Mouse (Mus musculus) monocyte, adult 2 months (primary cell): ENCODE data around the gene Hrct1.

Source experiments
- DNase-seq, 2 experiments: peaks; one replicate each; pipeline ENCODE4 v3.0.0; 2022; ENCODE audit warnings: low spot score in 2 of 2, low read depth in 1 of 2

Gene Hrct1

GRCm38 (mm10) chr4:43726995-43727394 lies at the start of gene Hrct1:
Gene Hrct1 (plus strand): TSS chr4:43727188.
- no peak for DNase-seq

GRCm38 (mm10) chr4:43678541-43678940 lies 48.4 kb upstream of the Hrct1 start:
- no peak for DNase-seq

- no peak for DNase-seq
These were observed 47.5 kb upstream of the Hrct1 start for GRCm38 (mm10) chr4:43679416-43680043.

- no peak for DNase-seq
These were observed 37.0 kb upstream of the Hrct1 start for GRCm38 (mm10) chr4:43690021-43690420.

- DNase-seq = no peak
These were observed 36.0 kb upstream of the Hrct1 start for GRCm38 (mm10) chr4:43691026-43691425.

- no peak for DNase-seq
These were observed 33.2 kb upstream of the Hrct1 start for GRCm38 (mm10) chr4:43693806-43694241.

- no peak for DNase-seq
These were observed 32.3 kb upstream of the Hrct1 start for GRCm38 (mm10) chr4:43694439-43695248.

- DNase-seq = no peak
These were observed 31.7 kb upstream of the Hrct1 start for GRCm38 (mm10) chr4:43695249-43695671.

GRCm38 (mm10) chr4:43696561-43696960 lies 30.4 kb upstream of the Hrct1 start:
- no peak for DNase-seq

- DNase-seq = no peak
These were observed 26.3 kb upstream of the Hrct1 start, which contains the start of gene Olfr70 for GRCm38 (mm10) chr4:43700707-43701106. Gene Olfr70 (minus strand): TSS chr4:43700807.

- no peak for DNase-seq
These were observed 23.5 kb upstream of the Hrct1 start for GRCm38 (mm10) chr4:43703439-43703838.

GRCm38 (mm10) chr4:43703851-43704250 lies 23.1 kb upstream of the Hrct1 start:
- DNase-seq = no peak

GRCm38 (mm10) chr4:43705991-43706390 lies 21.0 kb upstream of the Hrct1 start:
- no peak for DNase-seq

- DNase-seq = no peak
These were observed 17.1 kb upstream of the Hrct1 start, which contains the start of gene Olfr71 for GRCm38 (mm10) chr4:43709869-43710268. Gene Olfr71 (minus strand): TSS chr4:43710255.

GRCm38 (mm10) chr4:43711821-43712220 lies 15.2 kb upstream of the Hrct1 start:
- DNase-seq = peak in 1 of 2 experiments; percentile 32

- DNase-seq = no peak
These were observed 13.3 kb upstream of the Hrct1 start for GRCm38 (mm10) chr4:43713652-43714219.

- DNase-seq = no peak
These were observed 6.3 kb upstream of the Hrct1 start for GRCm38 (mm10) chr4:43720491-43721228.

- no peak for DNase-seq
These were observed 4.8 kb upstream of the Hrct1 start for GRCm38 (mm10) chr4:43722191-43722590.

GRCm38 (mm10) chr4:43724764-43725163 lies 2.2 kb upstream of the Hrct1 start:
- DNase-seq = no peak

- DNase-seq = no peak
These were observed 577 bp upstream of the Hrct1 start for GRCm38 (mm10) chr4:43726228-43726993.
